Mouse (Mus musculus) brain, embryonic 14.5 days (tissue): ENCODE measurements around the gene Ldhb.

Source experiments
- CTCF ChIP-seq: fragments of 200-500 bp; IDR thresholded peaks from 2 replicates; pipeline ENCODE4 v1.5.1; 2012; ENCODE audit warnings: inconsistent platforms, mild to moderate bottlenecking, moderate library complexity, borderline replicate concordance; ENCODE audit not compliant: insufficient read depth, insufficient read length; ENCODE audit errors: extremely low read depth
- POLR2A ChIP-seq: fragments of 200-500 bp; IDR thresholded peaks from 2 replicates; pipeline ENCODE4 v1.6.1; 2012; ENCODE audit warnings: mild to moderate bottlenecking, inconsistent platforms, borderline replicate concordance; ENCODE audit not compliant: poor library complexity, insufficient read depth, insufficient read length, severe bottlenecking; ENCODE audit errors: extremely low read depth

DNA sequence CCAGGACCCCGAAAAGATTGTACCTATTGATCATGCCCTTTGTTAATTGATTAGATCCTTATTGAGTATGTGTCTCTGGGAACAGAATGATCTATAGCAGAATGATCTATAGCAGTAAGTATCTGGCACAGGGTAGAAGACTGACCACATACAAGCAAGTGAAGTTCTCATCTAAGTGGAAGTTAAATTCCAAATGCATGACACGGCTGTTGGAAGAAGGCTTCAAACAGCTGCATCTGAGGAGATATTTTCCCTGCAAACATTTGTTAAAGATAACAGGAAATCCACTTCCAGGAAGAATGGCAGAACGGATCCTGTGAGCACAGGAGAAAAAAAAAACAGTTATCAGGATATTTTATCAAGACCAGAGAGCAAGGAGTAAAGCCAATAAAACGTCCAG is 35.9 kb upstream of the Ldhb start:
- TF ChIP-seq CTCF (no peak), POLR2A (no peak)
